Mouse (Mus musculus): ENCODE measurements around the gene Col16a1. TPM values are rescaled to one million over a fixed set of nuclear protein-coding genes. Genes with fewer than 3 reads are reported as not detected.

The Col16a1 gene
- total RNA-seq, 2 experiments from 2014 or later, result 4.5 to 4.6 TPM

DNA sequence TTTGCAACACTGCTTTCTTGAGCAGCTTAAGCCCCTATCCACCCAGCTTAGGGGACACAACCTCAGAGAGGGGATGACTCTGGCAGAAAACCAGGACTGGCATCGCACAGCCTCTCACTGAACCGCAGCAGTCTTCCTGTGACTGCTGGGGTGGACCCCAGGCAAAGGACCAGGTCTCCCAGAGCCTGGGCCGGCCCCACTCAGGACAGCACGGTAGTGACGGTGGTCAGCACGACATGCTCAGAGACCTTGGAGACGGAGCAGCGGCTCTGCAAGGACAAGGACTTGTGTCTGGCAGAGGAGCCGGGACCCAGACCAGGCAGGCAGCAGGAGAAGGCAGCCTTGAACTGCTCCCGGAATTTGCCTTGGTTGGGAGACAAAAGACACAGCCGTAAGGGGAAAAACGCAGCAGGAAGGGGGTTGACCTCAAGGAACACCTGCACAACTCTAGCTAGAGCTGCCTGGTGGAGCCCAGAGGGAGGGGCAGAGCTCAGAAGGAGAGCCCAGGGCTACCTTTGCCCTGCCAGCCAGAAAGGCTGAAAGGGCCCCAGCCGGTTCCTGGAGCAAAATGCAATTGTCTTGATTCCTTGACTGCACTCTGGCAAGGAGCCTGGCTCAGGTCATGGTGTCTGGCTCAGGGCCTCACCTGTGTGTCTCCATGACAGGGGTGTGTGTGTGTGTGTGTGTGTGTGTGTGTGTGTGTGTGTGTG is 83.2 kb downstream of the Col16a1 start:
- DNase-seq, result no peak

DNA sequence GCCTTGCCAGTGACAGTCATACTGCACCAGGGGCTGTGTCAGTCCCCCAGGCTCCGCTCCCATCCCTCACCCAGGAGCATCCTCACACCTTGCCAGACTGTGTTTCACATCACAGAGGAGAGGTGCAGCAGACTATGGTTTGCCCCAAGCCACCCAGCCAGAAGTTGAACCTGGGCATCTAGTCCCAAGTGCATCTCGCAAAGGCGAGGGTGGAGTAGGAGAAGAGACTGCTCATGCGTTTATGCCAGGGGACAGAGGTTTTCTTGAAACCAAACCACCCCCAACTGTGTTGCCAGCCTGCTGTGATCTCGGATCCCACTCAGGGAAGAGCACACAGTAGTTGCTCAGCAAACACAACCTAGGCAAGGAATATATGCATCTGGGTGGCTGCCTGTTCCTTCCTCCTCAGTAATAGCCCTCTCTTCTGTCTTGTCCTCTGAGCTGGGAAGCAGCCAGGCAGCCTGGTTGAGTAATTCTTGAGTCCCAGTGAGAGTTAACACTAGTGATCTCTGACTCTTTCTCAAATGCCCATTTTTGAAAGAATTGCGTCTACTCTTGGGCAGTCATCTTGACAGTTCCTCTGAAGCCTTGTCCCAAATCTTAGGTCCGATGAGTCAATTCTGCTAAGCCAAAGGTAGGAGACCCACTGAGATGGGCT is 83.9 kb downstream of the Col16a1 start:
- DNase-seq, result no peak

GRCm38 (mm10) chr4:130133399-130133798 is 85.8 kb downstream of the Col16a1 start:
- DNase-seq, result no peak

DNA sequence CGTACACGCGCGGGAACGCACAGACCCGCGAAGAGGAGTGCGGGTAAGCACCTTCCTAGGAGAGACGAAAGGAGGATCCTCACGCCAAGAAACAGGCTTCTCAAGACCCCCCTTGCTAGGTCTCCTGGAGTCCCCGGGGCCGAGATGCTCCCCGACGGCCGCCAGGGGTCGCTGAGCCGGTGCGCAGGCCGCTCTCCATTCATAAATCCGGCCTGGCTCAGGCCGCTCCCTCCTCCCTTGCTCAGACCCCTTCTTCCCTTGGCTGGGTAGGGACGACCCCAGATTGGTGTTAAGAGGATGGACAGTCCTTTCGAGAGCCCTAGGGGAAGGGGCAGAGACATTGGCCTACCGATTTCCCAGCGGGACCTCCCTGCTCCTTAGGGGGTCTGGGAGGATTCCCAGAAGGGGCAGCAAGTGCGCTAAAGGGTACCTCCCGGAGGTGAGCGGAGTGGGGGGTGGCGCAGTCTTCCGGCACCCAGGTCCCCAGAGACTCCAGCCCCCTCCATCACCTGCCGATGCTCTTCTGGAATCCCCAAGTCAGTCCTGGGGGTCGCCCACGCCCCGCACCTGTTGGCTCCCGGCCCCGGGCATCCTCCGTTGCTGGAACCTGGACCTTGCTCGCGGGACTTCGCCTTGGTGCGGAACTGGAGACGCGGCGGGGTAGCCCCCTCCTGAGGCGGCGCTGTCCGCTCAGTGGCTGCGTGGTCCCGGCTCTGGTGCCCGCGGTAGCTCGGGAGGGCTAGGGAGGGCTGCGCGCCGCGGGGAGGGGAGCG is 91.0 kb downstream of the Col16a1 start:
- peak; percentile 67 to 85 for DNase-seq

- DNase-seq, result no peak
Observed at GRCm38 (mm10) chr4:130139214-130139492, 91.5 kb downstream of the Col16a1 start, which contains the start of gene Hcrtr1. Gene Hcrtr1 (minus strand): TSS chr4:130139359.

GRCm38 (mm10) chr4:130140992-130141402 is 93.4 kb downstream of the Col16a1 start:
- DNase-seq, result no peak

GRCm38 (mm10) chr4:130141786-130142185 is 94.1 kb downstream of the Col16a1 start:
- no peak for DNase-seq

GRCm38 (mm10) chr4:130148405-130148804 is 100.8 kb downstream of the Col16a1 start:
- no peak for DNase-seq

Other genes with a start within 250 kb of the Col16a1 start
- gene Ptp4a2, start 236.6 kb upstream of the Col16a1 start, total RNA-seq (2021), result 100 to 1,000 TPM; 202 to 222 TPM
- not detected for gene Spocd1, start 118.6 kb upstream of the Col16a1 start, total RNA-seq (2021)
- gene Adgrb2, start 63.0 kb upstream of the Col16a1 start, total RNA-seq (2021), result 1 to 10 TPM; 2.1 to 2.4 TPM
- 10 to 100 TPM; 31.3 to 40.1 TPM for gene Pef1, start 54.7 kb downstream of the Col16a1 start, total RNA-seq (2021)
- not detected for gene Hcrtr1, start 91.5 kb downstream of the Col16a1 start, total RNA-seq (2021)
- 10 to 100 TPM; 55.7 to 66.1 TPM for gene Tinagl1, start 127.3 kb downstream of the Col16a1 start, total RNA-seq (2021)
- not detected for gene Gm853, start 174.6 kb downstream of the Col16a1 start, total RNA-seq (2021)
- gene Serinc2, start 231.4 kb downstream of the Col16a1 start, total RNA-seq (2021), result 1 to 10 TPM; 2.0 to 2.2 TPM